Mouse (Mus musculus): ENCODE measurements around the gene Pxk. TPM values are rescaled to one million over a fixed set of nuclear protein-coding genes. Genes with fewer than 3 reads are reported as not detected.

Gene Pxk
- polyA plus RNA-seq, 1 experiment from 2014 or later, result 62.0 TPM

DNA sequence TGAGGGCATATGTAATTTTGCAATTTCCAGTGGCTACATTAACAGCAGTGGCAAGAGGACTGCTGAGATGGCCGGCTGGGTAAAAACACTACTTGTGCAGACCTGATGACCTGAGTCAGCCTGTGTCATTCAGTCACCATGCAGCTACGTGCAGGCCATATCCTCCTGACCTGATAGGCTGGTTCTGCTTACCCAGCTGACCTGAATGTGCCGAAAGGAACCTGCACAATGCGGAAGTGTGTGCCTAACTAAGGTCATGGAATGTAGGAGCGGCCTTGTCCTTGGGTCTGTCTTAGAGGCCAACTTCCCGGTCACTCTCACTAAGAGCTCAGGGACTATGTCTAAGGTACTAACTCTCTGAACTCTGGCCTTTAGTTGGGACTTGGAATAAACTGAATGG, 13.5 kb downstream of the Pxk start:
- peak; percentile 90 for ATAC-seq
- Histone ChIP-seq H3K4me2 (replicated peaks; ENCODE audit: low read depth) (no peak overlapping the region), H3K4me3 (ENCODE audit: low read depth, low read length) (no peak overlapping the region), H3K27ac (ENCODE audit: low read depth, low read length) (peak overlapping the region; percentile 77), H3K9me3 (ENCODE audit: control insufficient read depth) (no peaks in the 10 kb centered on the region), H3K4me1 (replicated peaks; ENCODE audit: control insufficient read depth, insufficient read depth, low read length) (peaks cover 3% of the 10 kb centered on the region; the same call in 1 of the 2 replicates), H3K36me3 (ENCODE audit: control insufficient read depth, insufficient read depth) (0 out of 2 replicates have a peak, but pooled peaks cover 4% of the 10 kb centered on the region), H3K9ac (ENCODE audit: low read depth, low read length) (no peak overlapping the region), H3K27me3 (replicated peaks; ENCODE audit: control insufficient read depth, insufficient read depth, low read length) (no peaks in the 10 kb centered on the region)
- WGBS, result 57% methylated on average over 6 of the region's 6 CpGs
- TF ChIP-seq CTCF (IDR thresholded peaks at IDR 0.05; ENCODE audit: low read depth), result no peak

DNA sequence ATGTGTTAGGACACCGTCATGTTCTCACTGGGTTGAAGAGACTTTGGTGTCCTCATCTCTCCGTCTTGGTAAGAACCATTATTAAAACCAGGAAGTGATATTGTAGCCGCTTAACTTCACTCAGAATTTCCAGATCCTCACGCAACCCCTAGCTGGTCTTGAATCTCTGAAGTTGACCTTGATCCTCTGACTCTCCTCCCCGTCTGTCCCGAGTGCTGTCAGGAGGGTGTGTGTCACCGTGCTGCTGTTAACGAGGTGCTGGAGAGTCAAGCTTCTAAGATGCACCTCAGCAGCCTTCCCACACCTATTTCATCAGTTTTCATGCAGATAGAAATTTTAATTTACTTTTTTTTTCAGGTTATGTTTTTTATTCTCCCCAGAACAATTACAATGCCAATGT, 14.0 kb downstream of the Pxk start:
- no peak overlapping the region for H3K4me3 ChIP-seq (ENCODE audit: low read depth, low read length)
- no peak overlapping the region for H3K9ac ChIP-seq (ENCODE audit: low read depth, low read length)
- H3K9me3 ChIP-seq (ENCODE audit: control insufficient read depth), result no peaks in the 10 kb centered on the region
- WGBS, result 65% methylated on average over 8 of the region's 8 CpGs
- H3K27me3 ChIP-seq (replicated peaks; ENCODE audit: control insufficient read depth, insufficient read depth, low read length), result no peaks in the 10 kb centered on the region
- H3K4me2 ChIP-seq (replicated peaks; ENCODE audit: low read depth), result no peak overlapping the region
- peaks cover 3% of the 10 kb centered on the region; the same call in 1 of the 2 replicates for H3K4me1 ChIP-seq (replicated peaks; ENCODE audit: control insufficient read depth, insufficient read depth, low read length)
- no peak for TF ChIP-seq CTCF (IDR thresholded peaks at IDR 0.05; ENCODE audit: low read depth)
- no peaks in the 10 kb centered on the region for H3K36me3 ChIP-seq (ENCODE audit: control insufficient read depth, insufficient read depth)
- peak overlapping the region; percentile 77 for H3K27ac ChIP-seq (ENCODE audit: low read depth, low read length)
- peak; percentile 47 for ATAC-seq

DNA sequence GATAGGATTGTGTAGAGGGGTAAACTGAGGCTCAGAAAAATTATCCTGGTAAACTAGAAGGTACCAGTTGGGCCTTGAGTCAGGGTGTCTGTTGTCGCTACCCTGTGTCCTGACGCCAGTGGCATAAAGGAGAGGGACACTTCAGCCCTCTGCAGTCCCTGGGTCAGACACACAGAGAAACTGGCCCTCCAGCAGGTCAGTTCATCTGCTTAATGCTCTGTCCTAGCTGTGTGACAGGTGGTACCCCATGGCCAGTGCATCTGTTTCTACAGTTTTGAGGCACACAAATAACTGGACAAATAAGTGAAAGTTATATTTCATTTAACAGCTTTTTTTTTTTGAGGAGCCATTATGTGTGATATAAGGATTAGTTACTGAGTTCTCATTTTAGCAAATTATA, 15.6 kb downstream of the Pxk start:
- Histone ChIP-seq H3K4me1 (replicated peaks; ENCODE audit: control insufficient read depth, insufficient read depth, low read length) (no peaks in the 10 kb centered on the region), H3K4me3 (ENCODE audit: low read depth, low read length) (no peak overlapping the region), H3K36me3 (ENCODE audit: control insufficient read depth, insufficient read depth) (no peaks in the 10 kb centered on the region), H3K4me2 (replicated peaks; ENCODE audit: low read depth) (no peak overlapping the region), H3K27ac (ENCODE audit: low read depth, low read length) (no peak overlapping the region), H3K27me3 (replicated peaks; ENCODE audit: control insufficient read depth, insufficient read depth, low read length) (no peaks in the 10 kb centered on the region), H3K9me3 (ENCODE audit: control insufficient read depth) (no peaks in the 10 kb centered on the region), H3K9ac (ENCODE audit: low read depth, low read length) (no peak overlapping the region)
- 96% methylated on average over 2 of the region's 2 CpGs for WGBS
- no peak for ATAC-seq
- no peak for TF ChIP-seq CTCF (IDR thresholded peaks at IDR 0.05; ENCODE audit: low read depth)

DNA sequence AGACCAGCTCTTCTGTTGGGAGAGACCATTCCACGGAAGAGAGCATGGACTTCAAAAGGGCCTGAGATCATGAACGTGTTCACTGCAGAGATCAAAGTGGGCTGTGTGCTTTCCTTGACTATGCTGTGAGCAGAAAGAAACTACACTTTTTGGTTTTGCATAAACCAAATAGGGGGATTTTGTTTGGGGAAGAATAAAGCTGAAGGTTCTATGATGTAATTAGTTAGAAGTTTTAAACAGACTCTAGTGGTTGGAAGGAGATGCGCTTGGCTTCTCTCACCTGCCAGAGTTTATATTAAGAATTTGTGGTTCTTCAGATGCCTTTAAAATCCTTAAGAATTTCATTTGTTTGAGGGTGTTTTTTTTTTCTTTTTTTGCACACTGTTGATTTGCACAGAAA, 16.3 kb downstream of the Pxk start:
- TF ChIP-seq CTCF (IDR thresholded peaks at IDR 0.05; ENCODE audit: low read depth), result no peak
- H3K4me2 ChIP-seq (replicated peaks; ENCODE audit: low read depth), result no peak overlapping the region
- no peak overlapping the region for H3K4me3 ChIP-seq (ENCODE audit: low read depth, low read length)
- H3K9ac ChIP-seq (ENCODE audit: low read depth, low read length), result no peak overlapping the region
- no peaks in the 10 kb centered on the region for H3K9me3 ChIP-seq (ENCODE audit: control insufficient read depth)
- H3K27me3 ChIP-seq (replicated peaks; ENCODE audit: control insufficient read depth, insufficient read depth, low read length), result no peaks in the 10 kb centered on the region
- no peaks in the 10 kb centered on the region for H3K4me1 ChIP-seq (replicated peaks; ENCODE audit: control insufficient read depth, insufficient read depth, low read length)
- no peaks in the 10 kb centered on the region for H3K36me3 ChIP-seq (ENCODE audit: control insufficient read depth, insufficient read depth)
- H3K27ac ChIP-seq (ENCODE audit: low read depth, low read length), result no peak overlapping the region
- WGBS, result 58% methylated on average over 3 of the region's 3 CpGs
- no peak for ATAC-seq

GRCm38 (mm10) chr14:8114756-8115155, 16.7 kb downstream of the Pxk start:
- no peak for TF ChIP-seq CTCF (IDR thresholded peaks at IDR 0.05; ENCODE audit: low read depth)
- no peaks in the 10 kb centered on the region for H3K9me3 ChIP-seq (ENCODE audit: control insufficient read depth)
- no peak for ATAC-seq
- WGBS, result 69% methylated on average over 1 of the region's 1 CpGs
- H3K36me3 ChIP-seq (ENCODE audit: control insufficient read depth, insufficient read depth), result no peaks in the 10 kb centered on the region
- H3K4me3 ChIP-seq (ENCODE audit: low read depth, low read length), result no peak overlapping the region
- H3K9ac ChIP-seq (ENCODE audit: low read depth, low read length), result no peak overlapping the region
- H3K4me2 ChIP-seq (replicated peaks; ENCODE audit: low read depth), result no peak overlapping the region
- H3K27ac ChIP-seq (ENCODE audit: low read depth, low read length), result no peak overlapping the region
- H3K27me3 ChIP-seq (replicated peaks; ENCODE audit: control insufficient read depth, insufficient read depth, low read length), result no peaks in the 10 kb centered on the region
- H3K4me1 ChIP-seq (replicated peaks; ENCODE audit: control insufficient read depth, insufficient read depth, low read length), result no peaks in the 10 kb centered on the region

- no peaks in the 10 kb centered on the region for H3K36me3 ChIP-seq (ENCODE audit: control insufficient read depth, insufficient read depth)
- 64% methylated on average over 4 of the region's 4 CpGs for WGBS
- no peak overlapping the region for H3K4me3 ChIP-seq (ENCODE audit: low read depth, low read length)
- H3K27me3 ChIP-seq (replicated peaks; ENCODE audit: control insufficient read depth, insufficient read depth, low read length), result no peaks in the 10 kb centered on the region
- TF ChIP-seq CTCF (IDR thresholded peaks at IDR 0.05; ENCODE audit: low read depth), result no peak
- H3K4me2 ChIP-seq (replicated peaks; ENCODE audit: low read depth), result no peak overlapping the region
- H3K4me1 ChIP-seq (replicated peaks; ENCODE audit: control insufficient read depth, insufficient read depth, low read length), result no peaks in the 10 kb centered on the region
- H3K27ac ChIP-seq (ENCODE audit: low read depth, low read length), result no peak overlapping the region
- ATAC-seq, result no peak
- H3K9ac ChIP-seq (ENCODE audit: low read depth, low read length), result no peak overlapping the region
- no peaks in the 10 kb centered on the region for H3K9me3 ChIP-seq (ENCODE audit: control insufficient read depth)
These were observed 17.8 kb downstream of the Pxk start for GRCm38 (mm10) chr14:8115772-8116171.

DNA sequence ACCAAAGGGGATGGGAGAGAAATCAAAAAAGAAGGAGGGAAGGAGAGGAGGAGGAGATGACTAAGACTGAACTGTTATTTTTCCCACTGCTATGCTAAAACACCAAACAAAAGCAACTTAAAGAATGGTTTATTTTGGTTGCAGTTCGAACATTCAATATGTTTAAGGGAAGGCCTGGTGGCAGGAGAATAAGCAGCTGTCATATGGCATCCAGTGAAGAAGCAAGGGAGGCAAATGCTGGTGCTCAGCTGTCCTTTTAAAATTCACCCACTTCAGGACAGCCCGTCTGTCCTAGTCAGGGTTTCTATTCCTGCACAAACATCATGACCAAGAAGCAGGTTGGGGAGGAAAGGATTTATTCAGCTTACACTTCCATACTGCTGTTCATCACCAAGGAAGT, 19.4 kb downstream of the Pxk start:
- no peaks in the 10 kb centered on the region for H3K4me1 ChIP-seq (replicated peaks; ENCODE audit: control insufficient read depth, insufficient read depth, low read length)
- no peaks in the 10 kb centered on the region for H3K9me3 ChIP-seq (ENCODE audit: control insufficient read depth)
- peaks cover 6% of the 10 kb centered on the region for H3K36me3 ChIP-seq (ENCODE audit: control insufficient read depth, insufficient read depth)
- no peak for ATAC-seq
- TF ChIP-seq CTCF (IDR thresholded peaks at IDR 0.05; ENCODE audit: low read depth), result no peak
- H3K4me3 ChIP-seq (ENCODE audit: low read depth, low read length), result no peak overlapping the region
- WGBS, result 83% methylated on average over 2 of the region's 2 CpGs
- H3K27me3 ChIP-seq (replicated peaks; ENCODE audit: control insufficient read depth, insufficient read depth, low read length), result no peaks in the 10 kb centered on the region
- H3K27ac ChIP-seq (ENCODE audit: low read depth, low read length), result no peak overlapping the region
- H3K9ac ChIP-seq (ENCODE audit: low read depth, low read length), result no peak overlapping the region
- no peak overlapping the region for H3K4me2 ChIP-seq (replicated peaks; ENCODE audit: low read depth)

Data from intestine, postnatal 0 days (tissue).